Mouse (Mus musculus): Measurements from ENCODE around the gene Ahdc1.

Ahdc1 gene

GRCm38 (mm10) chr4:133070388-133070787 is 59.3 kb downstream of the Ahdc1 start:
- in situ Hi-C loops (cut with MboI, MseI), result no loop called here

DNA sequence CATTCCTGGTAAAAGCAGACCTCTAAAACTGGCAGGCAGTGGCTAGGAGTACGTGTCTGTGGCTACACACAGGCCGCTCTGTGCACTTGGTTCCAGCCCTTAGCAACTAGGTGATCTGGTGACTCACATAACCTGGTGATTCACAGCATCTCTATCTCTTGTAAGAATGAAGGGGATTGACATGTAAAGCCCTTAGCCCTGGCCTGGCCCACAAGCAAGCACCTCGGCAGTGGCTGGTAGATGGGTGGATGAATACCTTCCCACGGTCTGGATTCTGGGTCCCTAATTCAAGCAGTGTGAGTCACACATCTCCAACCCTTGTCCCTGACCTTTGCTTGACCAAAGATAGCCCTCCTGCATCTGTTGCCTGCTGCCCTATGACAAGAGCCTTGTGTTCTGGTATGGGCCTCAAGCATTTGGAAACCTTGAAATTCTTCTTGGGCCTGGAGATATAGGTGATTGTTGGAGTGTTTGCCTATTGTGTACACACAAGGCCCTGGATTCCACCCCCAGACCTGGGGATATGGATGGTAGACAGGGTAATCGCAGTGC is 59.8 kb downstream of the Ahdc1 start:
- in situ Hi-C loops (cut with MboI, MseI), result no loop called here

DNA sequence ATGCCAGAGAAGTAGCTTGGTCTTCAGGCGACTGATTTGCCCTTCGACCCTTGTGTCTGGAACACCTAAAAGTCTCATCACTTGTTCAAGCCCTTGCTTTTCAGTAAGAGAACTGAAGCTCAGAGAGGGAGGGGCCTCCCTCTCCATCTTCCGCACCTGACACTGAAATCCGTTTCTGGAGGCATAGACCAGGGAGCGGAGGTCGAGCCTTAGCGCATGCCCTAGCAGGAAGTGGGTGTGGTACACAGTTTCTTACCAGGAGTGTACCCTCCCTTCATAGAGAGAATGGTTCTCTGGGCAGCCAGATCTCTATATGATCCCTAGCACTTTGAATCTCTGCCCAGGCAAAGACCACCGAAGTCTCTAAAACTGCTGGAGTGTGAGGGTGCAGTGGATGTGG is 62.1 kb downstream of the Ahdc1 start:
- in situ Hi-C loops (cut with MboI, MseI), result no loop called here

GRCm38 (mm10) chr4:133074070-133074819 is 63.2 kb downstream of the Ahdc1 start:
- in situ Hi-C loops (cut with MboI, MseI), result no loop called here

GRCm38 (mm10) chr4:133074894-133075572 is 64.0 kb downstream of the Ahdc1 start:
- in situ Hi-C loops (cut with MboI, MseI), result no loop called here

- in situ Hi-C loops (cut with MboI, MseI), result no loop called here
Observed at GRCm38 (mm10) chr4:133078947-133079346, 67.9 kb downstream of the Ahdc1 start.

DNA sequence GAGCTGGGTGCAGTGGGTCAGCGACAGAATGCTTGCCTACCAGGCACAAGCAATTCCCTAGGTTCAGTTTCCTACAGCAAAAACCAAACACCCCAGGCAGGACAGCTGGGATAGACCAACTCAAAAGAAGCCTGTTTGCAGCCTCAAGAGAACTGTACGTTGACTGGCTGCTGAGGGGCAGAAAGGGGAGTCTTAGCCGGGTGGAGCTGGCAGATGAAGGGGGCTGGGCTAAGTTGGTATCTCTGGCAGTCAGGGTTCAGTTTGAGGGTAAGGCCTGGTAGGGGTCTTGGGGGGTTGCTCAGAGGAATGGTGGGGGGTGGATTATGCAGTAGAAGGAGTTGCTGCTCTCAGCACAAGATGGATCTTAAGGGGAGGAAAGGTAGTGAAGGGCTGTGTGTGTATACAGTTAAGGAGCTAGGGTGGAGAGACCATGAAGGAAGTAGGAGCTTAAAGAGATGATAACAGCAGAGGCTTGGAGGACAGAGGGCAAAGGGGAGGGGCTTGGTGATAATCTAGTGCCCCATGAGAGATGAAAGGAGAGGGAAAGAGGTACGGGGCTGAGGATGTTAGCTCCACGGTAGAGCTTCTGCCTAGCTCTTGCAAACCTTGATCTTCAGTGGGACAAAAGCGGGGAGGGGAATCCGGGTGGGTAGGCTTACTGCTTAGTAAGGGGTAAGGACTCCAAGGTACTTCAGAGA is 68.5 kb downstream of the Ahdc1 start:
- in situ Hi-C loops (cut with MboI, MseI), result no loop called here

DNA sequence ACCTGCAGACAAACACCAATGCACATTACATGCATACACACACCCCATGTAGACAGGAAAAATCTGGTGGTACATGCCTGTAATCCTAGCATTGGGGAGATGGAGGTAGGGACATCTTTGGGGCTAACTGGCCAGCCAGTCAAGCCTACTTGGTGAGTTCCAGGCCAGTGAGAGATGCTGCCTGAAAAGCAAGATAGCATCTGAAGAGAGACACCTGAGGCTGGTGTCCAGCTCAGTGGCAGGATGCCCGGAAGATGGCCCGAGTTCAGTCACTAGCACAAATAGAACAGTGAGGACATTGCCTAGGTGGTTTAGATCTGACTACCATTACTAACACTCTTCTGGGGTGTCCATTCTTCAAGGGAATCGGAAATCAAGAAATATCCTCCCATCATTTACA is 69.8 kb downstream of the Ahdc1 start:
- in situ Hi-C loops (cut with MboI, MseI), result no loop called here

- in situ Hi-C loops (cut with MboI, MseI), result no loop called here
Observed at GRCm38 (mm10) chr4:133082216-133082773, 71.2 kb downstream of the Ahdc1 start.

DNA sequence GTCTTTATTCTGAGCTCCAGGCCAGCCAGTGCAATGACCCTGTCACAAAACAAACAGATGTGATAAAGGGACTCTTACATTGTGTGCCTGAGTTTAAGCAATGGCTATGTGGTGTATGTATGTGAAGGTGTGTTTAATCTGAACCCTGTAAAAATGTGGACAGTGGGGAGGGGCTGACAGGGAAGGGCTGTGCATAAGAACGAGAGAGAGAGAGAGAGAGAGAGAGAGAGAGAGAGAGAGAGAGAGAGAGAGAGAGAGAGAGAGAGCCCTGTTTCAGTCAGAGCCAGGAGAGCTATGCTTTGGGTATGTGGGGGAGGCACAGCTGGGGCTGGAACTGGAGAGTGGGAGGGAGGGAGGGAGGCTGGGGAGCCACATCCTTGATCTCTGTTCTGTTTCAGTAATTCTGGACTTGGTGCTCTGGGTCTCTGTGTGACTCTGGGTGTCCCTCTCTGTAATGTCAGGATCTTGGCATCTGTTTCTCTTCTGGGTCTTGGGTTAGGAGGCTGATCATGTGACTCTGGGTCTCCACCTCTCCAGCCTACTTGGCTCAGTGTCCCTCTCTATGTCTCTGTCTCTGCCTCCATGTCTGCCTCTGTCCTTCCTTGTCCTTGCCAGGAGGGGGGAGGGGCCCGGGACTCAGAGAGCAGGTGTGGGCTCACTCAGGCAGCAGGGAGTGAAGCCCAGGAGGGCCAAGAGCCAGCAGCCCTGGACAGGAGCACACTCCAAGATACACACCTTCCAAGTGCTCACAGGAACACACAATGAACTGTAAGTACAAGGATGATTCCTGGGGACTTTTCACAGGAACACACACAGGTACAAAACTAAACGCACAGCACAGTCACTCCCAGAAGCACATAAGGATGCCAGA is 73.2 kb downstream of the Ahdc1 start:
- in situ Hi-C loops (cut with MboI, MseI), result no loop called here

- in situ Hi-C loops (cut with MboI, MseI), result no loop called here
Observed at GRCm38 (mm10) chr4:133085011-133085782, 74.1 kb downstream of the Ahdc1 start.

DNA sequence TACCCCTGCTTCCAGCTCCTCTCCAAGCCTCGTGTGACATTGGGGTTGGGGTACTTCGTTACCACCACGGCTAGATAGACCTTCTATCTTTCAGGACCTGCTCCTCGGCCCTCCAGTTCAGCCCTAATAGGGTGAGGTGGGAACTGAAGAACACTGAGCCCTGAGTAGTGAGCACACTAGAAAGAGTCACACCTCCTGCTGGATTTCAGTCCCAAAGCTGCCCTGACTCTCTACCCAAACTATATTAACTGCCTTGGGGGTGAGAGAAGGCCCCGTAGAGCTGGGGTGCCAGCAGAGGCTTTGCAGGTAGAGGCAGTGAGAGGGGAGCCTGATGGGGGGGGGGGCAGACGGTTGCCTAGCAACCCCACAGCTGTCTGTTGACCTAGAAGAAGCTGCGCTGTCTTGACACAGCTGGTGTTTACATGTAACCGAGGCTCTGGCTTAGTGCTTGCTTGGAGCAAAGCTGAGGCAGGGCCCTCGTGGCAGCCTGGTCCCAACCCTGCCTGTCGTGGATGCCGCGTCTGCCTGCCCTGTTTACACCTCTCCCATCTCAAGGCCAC is 74.8 kb downstream of the Ahdc1 start:
- in situ Hi-C loops (cut with MboI, MseI), result no loop called here

GRCm38 (mm10) chr4:133087177-133087714 is 76.2 kb downstream of the Ahdc1 start:
- in situ Hi-C loops (cut with MboI, MseI), result no loop called here

DNA sequence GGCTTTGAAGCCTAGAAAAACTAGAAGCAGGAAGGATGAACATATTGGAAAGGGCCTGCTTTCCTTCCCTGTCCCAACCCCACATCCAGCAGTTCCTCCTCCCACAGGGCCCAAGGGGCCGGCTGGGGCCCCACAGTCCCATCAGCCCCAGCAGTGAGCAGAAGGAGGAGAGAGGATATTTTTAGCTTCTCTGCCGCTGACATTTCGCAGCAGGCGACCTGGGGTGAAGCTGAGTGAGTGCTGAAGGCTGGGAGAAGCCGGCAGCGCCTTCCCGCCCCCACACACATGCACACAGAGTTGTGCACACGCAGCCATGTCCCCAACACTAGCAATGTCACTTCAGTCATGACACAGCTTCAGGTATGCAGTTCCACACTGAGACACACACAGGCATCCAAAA is 76.8 kb downstream of the Ahdc1 start:
- in situ Hi-C loops (cut with MboI, MseI), result no loop called here

DNA sequence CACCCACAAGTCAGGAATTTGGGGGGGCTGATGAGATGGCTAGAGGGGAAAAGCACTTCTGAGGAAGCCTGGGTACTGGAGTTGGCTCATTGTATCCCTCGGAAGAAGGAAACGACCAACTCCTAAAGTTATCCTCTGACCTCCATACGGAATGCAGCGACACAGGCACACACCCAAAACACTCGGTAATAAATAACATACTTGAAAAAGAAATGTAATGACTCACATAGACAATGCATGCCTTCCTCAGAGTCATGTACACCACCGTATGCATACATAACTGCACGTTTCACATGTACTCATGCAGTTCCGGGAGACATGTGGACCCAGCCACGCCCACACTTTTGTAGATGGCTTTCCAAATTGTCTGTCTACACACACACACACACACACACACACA is 78.3 kb downstream of the Ahdc1 start:
- in situ Hi-C loops (cut with MboI, MseI), result no loop called here

DNA sequence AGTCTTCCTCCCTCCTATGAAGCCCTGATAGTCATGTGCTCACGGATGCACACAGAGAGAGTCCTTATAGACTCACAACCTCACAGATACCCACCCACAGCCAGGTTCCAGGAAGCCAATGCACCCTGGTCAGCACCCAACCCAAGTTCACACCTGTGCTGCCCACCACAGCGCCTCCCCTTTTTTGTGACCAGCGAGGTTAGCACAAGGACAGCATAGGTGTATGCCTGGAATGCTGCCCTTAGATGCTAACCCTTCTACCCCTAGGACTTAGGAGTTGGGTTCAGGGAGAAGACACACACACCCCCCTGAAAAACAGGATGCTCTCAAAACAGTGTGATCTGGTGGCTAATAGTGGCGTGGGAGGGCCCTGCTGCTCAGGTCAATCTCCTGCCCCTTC is 78.7 kb downstream of the Ahdc1 start:
- in situ Hi-C loops (cut with MboI, MseI), result no loop called here

DNA sequence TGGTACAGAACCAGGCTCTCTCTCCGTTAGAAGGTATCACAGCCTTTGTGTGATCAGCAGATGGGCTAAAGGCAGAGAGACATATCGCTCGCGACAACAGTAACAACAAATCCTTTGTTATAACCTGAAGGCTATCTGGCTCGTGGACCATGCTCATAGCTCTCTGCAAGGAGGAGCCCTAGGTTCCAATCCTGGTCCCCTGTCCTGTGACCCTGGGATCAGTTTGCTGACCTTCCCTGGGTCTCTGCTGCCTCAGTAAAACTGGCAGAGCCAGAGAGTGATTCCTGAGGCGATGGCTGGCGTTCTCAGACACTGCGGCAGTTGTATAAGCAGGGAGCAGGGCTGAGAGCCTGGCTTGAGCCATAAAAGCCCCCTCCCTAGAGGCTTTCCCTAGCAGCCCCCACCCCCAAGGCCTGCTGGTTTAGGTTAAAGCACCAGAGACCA is 79.2 kb downstream of the Ahdc1 start:
- in situ Hi-C loops (cut with MboI, MseI), result no loop called here

GRCm38 (mm10) chr4:133090720-133091458 is 79.8 kb downstream of the Ahdc1 start:
- in situ Hi-C loops (cut with MboI, MseI), result no loop called here

DNA sequence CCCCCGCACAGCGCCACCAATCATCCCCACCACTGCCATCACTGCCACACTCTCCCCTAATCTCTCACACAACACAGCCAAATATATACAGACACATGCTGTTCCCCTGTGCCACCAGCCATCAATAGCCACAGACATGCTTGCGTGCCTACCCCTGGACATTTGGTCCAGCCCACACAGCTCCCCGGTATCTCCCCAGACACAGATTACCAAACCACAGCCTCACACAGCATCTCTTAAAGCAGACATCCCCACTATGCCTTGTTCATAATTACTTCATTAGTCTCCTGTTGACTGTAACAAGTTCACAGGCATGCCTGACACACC is 80.4 kb downstream of the Ahdc1 start:
- in situ Hi-C loops (cut with MboI, MseI), result no loop called here

Measured in T-helper 17 cell (primary cell).